Mouse (Mus musculus) megakaryocyte, embryonic 14.5 days (primary cell): Measurements from ENCODE around the gene Il34.

Source experiments
- FLI1 ChIP-seq: IDR thresholded peaks from 2 replicates; pipeline ENCODE4 v1.6.1; 2012; ENCODE audit warnings: low read length, inconsistent platforms, mixed read lengths
- GATA1 ChIP-seq: IDR thresholded peaks from 3 replicates; pipeline ENCODE4 v1.6.1; 2012; ENCODE audit warnings: mixed read lengths, low read length, inconsistent platforms, borderline replicate concordance

- no peak for TF ChIP-seq GATA1
- no peak for TF ChIP-seq FLI1
Observed at GRCm38 (mm10) chr8:110742452-110742818, 63.3 kb downstream of the Il34 start.
